Mouse (Mus musculus) myocyte (in vitro differentiated cells): Measurements from ENCODE around the gene Grin2a.

ENCODE experiments used
- E2F4 ChIP-seq: IDR thresholded peaks from one replicate; pipeline ENCODE4 v1.6.1; 2011; ENCODE audit warnings: mild to moderate bottlenecking, control low read depth, moderate library complexity; ENCODE audit not compliant: insufficient read depth
- POLR2A ChIP-seq: IDR thresholded peaks from one replicate; pipeline ENCODE4 v1.6.1; 2011; ENCODE audit warnings: low read depth, mild to moderate bottlenecking, control low read depth, moderate library complexity; ENCODE audit not compliant: insufficient read length
- POLR2AphosphoS2 ChIP-seq: IDR thresholded peaks from one replicate; pipeline ENCODE4 v1.6.1; 2011; ENCODE audit warnings: low read depth, control low read depth; ENCODE audit not compliant: insufficient read length
- USF1 ChIP-seq: IDR thresholded peaks from one replicate; pipeline ENCODE4 v1.6.1; 2011; ENCODE audit warnings: low read depth, mild to moderate bottlenecking, control low read depth, moderate library complexity

DNA sequence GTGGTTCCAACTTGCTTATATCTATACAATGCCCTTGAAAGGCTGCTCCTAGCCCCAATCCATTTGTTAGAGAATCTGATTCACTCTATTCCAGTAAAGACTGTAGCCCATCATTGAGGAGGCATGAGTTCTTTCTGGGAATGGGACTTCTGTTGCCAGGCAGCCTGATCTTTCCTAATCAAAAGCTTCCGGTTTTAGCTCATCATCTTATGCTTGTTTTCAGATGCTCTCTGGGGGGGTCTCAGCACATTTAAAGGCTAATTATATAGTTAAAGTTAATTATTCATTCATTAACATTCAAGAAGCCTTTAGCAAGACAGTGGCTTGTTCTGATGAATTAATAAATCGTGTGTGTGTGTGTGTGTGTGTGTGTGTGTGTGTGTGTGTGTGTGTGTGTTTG, 377.2 kb downstream of the Grin2a start:
- TF ChIP-seq E2F4 (no peak), POLR2AphosphoS2 (no peak), POLR2A (no peak), USF1 (no peak)
